Mouse (Mus musculus) liver, embryonic 11.5 days (tissue): ENCODE measurements at regions not wholly inside any gene's neighbourhood (a gene's known extent, or its start where the extent isn't known, plus 50 kb on each side); places are given as distances from the start of the nearest gene placed in this dataset.
A peak's percentile ranks its signal among the peaks of the same experiment; 100 is the strongest.
"Not testable (repeated sequence)": the region's sequence is repeated elsewhere in the genome, so short reads cannot be mapped to it uniquely, and the experiment has no call there.

Experiments
- ATAC-seq: fragments of 200-750 bp; cut with Nextera tagmentation; replicated peaks from 2 replicates; pipeline ENCODE4 v1.8.0; 2017; ENCODE audit warnings: moderate number of reproducible peaks, mild to moderate bottlenecking, moderate TSS enrichment, moderate library complexity; ENCODE audit not compliant: low FRiP score
- DNase-seq: peaks from one replicate; pipeline ENCODE4 v3.0.0-alpha.2; 2017; ENCODE audit warnings: low spot score
- H3K27ac ChIP-seq: fragments of 300-500 bp; sonication (generic); 2 replicates; pipeline ENCODE4 v1.5.1; 2014; ENCODE audit warnings: mild to moderate bottlenecking, low read depth, low read length, control low read depth
- H3K27me3 ChIP-seq: fragments of 300-500 bp; sonication (generic); replicated peaks from 2 replicates; pipeline ENCODE4 v1.6.1; 2014; ENCODE audit warnings: low read length, mixed read lengths; ENCODE audit not compliant: control insufficient read depth, insufficient read depth
- H3K36me3 ChIP-seq: fragments of 300-500 bp; sonication (generic); 2 replicates; pipeline ENCODE4 v1.6.1; 2014; ENCODE audit warnings: mild to moderate bottlenecking, low read length, moderate library complexity, mixed read lengths; ENCODE audit not compliant: control insufficient read depth, insufficient read depth
- H3K4me1 ChIP-seq: fragments of 300-500 bp; sonication (generic); replicated peaks from 2 replicates; pipeline ENCODE4 v1.6.1; 2014; ENCODE audit warnings: low read length, mixed read lengths; ENCODE audit not compliant: control insufficient read depth, insufficient read depth
- H3K4me2 ChIP-seq: fragments of 300-500 bp; sonication (generic); 2 replicates; pipeline ENCODE4 v1.6.1; 2014; ENCODE audit warnings: mild to moderate bottlenecking, control low read depth, moderate library complexity
- H3K4me3 ChIP-seq: fragments of 300-500 bp; sonication (generic); 2 replicates; pipeline ENCODE4 v1.5.1; 2014; ENCODE audit warnings: low read depth, low read length, control low read depth
- H3K9ac ChIP-seq: fragments of 300-500 bp; sonication (generic); 2 replicates; pipeline ENCODE4 v1.6.1; 2014; ENCODE audit warnings: low read depth, low read length, control low read depth
- H3K9me3 ChIP-seq: fragments of 300-500 bp; sonication (generic); 2 replicates; pipeline ENCODE4 v1.6.1; 2016; ENCODE audit warnings: low read length, inconsistent platforms, mixed read lengths; ENCODE audit not compliant: control insufficient read depth
- WGBS: fragments of 180-500 bp; shearing (Covaris S2); extraction: QIAGEN DNeasy Blood & Tissue Kit; methylation state at CpG from one replicate; pipeline ENCODE4 v1.1.7; 2014; 5-methylcytosine and 5-hydroxymethylcytosine counted together

DNA sequence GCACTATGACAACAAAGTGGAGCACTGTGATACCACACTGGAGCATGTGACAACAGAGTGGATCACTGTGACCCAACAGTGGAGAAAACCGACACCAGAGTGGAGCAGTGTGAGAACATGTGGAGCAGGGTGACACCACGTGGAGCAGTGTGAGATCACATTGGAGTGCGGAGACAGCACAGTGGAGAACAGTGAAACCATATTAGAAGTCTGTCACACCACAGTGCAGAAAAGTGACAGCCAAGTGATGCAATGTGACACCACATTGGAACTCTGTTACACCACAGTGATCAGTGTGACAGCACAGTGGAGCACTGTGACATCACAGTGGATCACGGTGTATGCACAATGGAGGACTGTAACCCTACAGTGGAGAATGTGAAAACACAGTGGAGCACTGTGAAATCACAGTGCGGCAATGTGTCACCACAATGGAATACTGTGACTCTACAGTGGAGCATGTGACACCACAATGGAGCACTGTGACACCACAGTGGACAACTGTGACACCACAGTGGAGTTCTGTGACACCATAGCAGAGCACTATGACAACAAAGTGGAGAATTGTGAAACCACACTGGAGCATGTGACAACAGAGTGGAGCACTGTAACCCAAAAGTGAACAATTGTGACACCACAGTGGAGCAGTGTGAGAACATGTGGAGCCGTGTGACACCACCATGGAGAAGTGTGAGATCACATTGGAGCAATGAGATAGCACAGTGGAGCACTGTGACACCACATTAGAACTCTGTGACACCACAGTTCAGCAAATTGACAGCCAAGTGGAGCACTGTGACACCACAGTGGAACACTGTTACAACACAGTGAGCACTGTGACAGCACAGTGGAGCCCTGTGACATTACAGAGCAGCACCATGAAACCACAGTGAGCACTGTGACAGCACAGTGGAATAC is 98.6 kb upstream of the Vmn1r2 start:
- no peaks in the 10 kb centered on the region for H3K27me3 ChIP-seq
- H3K9me3 ChIP-seq = peaks cover 64% of the 10 kb centered on the region
- H3K4me2 ChIP-seq = no peak overlapping the region
- no peaks in the 10 kb centered on the region for H3K4me1 ChIP-seq
- 76% methylated on average over 6 of the region's 6 CpGs for WGBS
- no peak overlapping the region for H3K9ac ChIP-seq
- H3K4me3 ChIP-seq = no peak overlapping the region
- DNase-seq (no peak), ATAC-seq (peak; percentile 18; the same call in 1 of the 2 replicates)
- H3K36me3 ChIP-seq = 0 out of 2 replicates have a peak, but pooled peaks cover 3% of the 10 kb centered on the region
- no peak overlapping the region for H3K27ac ChIP-seq

DNA sequence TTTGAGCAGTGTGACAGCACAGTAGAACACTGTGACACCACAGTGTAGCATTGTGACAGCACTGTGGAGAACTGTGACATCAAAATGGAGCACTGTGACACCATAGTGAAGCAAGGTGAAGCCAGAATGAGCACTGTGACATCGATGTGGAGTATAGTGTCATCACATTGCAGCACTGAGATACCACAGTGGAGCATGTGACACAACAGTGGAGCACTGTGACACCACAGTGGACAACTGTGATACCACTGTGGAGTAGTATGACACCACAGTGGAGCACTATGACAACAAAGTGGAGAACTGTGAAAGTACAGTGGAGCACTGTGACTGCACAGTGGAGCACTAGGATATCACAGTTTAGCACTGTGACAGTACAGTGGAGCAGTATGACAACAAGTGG is 97.8 kb upstream of the Vmn1r2 start:
- no peak overlapping the region for H3K9ac ChIP-seq
- no peaks in the 10 kb centered on the region for H3K27me3 ChIP-seq
- H3K9me3 ChIP-seq = peaks cover 56% of the 10 kb centered on the region
- H3K36me3 ChIP-seq = 0 out of 2 replicates have a peak, but pooled peaks cover 3% of the 10 kb centered on the region
- H3K4me3 ChIP-seq = no peak overlapping the region
- H3K27ac ChIP-seq = no peak overlapping the region
- DNase-seq (no peak), ATAC-seq (peak; percentile 27)
- 58% methylated on average over 1 of the region's 1 CpGs for WGBS
- H3K4me1 ChIP-seq = no peaks in the 10 kb centered on the region
- H3K4me2 ChIP-seq = no peak overlapping the region

GRCm38 (mm10) chr4:3071326-3071725 is 95.8 kb upstream of the Vmn1r2 start:
- not testable (repeated sequence) for H3K27me3 ChIP-seq, DNase-seq, H3K4me3 ChIP-seq, ATAC-seq, H3K9ac ChIP-seq, H3K4me2 ChIP-seq, H3K4me1 ChIP-seq, H3K27ac ChIP-seq, H3K36me3 ChIP-seq
- H3K9me3 ChIP-seq = peaks cover 41% of the 10 kb centered on the region
- 65% methylated on average over 6 of the region's 6 CpGs for WGBS

DNA sequence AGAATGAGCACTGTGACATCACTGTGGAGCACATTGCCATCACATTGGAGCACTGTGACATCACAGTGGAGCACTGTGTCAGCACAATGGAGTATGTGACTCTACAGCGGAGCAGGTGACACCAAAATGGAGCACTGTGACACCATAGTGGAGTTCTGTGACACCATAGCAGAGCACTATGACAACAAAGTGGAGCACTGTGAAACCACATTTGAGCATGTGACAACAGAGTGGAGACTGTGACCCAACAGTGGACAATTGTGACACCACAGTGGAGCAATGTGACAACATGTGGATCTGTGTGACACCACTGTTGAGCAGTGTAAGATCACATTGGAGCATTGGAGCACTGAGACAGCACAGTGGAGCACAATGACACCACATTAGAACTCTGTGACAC is 87.2 kb upstream of the Vmn1r2 start:
- H3K4me1 ChIP-seq = no peaks in the 10 kb centered on the region
- no peaks in the 10 kb centered on the region for H3K27me3 ChIP-seq
- H3K4me3 ChIP-seq = no peak overlapping the region
- no peak overlapping the region for H3K9ac ChIP-seq
- no peak overlapping the region for H3K4me2 ChIP-seq
- peaks cover 55% of the 10 kb centered on the region for H3K9me3 ChIP-seq
- H3K27ac ChIP-seq = no peak overlapping the region
- no peaks in the 10 kb centered on the region for H3K36me3 ChIP-seq
- WGBS = 95% methylated on average over 1 of the region's 1 CpGs
- DNase-seq (peak; percentile 29), ATAC-seq (no peak)

DNA sequence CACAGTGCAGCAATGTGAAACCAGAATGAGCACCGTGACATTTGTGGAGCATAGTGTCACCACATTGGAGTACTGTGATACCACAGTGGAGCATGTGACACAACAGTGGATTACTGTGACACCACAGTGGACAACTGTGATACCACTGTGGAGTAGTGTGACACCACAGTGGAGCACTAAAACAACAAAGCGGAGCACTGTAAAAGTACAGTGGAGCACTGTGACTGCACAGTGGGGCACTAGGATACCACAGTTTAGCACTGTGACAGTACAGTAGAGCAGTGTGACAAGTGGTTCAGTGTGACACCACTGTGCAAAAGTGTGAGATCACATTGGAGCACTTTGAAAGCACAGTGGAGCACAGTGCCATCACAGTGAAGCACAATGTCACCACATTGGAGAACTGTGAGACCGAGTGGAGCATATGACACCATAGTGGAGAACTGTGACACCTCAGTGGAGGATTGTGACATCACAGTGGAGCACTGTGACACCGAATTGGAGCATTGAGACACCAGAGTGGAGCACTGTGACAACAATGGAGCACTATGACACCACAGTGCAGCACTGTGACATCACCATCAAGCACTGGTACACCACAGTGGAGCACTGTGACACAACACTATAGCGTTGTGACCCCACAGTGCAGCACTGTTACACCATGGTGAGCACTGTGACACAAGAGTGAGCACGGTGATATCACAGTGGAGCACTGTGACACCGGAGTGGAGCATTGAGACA is 86.6 kb upstream of the Vmn1r2 start:
- ATAC-seq = peak; percentile 16
- no peaks in the 10 kb centered on the region for H3K27me3 ChIP-seq
- WGBS = 55% methylated on average over 7 of the region's 7 CpGs
- no peak overlapping the region for H3K9ac ChIP-seq
- H3K4me3 ChIP-seq = no peak overlapping the region
- DNase-seq = peak; percentile 37
- H3K9me3 ChIP-seq = peaks cover 62% of the 10 kb centered on the region
- no peaks in the 10 kb centered on the region for H3K4me1 ChIP-seq
- H3K36me3 ChIP-seq = no peaks in the 10 kb centered on the region
- no peak overlapping the region for H3K4me2 ChIP-seq
- H3K27ac ChIP-seq = no peak overlapping the region

- Histone ChIP-seq H3K9ac (no peak overlapping the region), H3K27me3 (no peaks in the 10 kb centered on the region), H3K27ac (no peak overlapping the region), H3K4me2 (no peak overlapping the region), H3K4me1 (no peaks in the 10 kb centered on the region), H3K9me3 (peaks cover 69% of the 10 kb centered on the region), H3K4me3 (no peak overlapping the region), H3K36me3 (no peaks in the 10 kb centered on the region)
- peak; percentile 32 for DNase-seq
- 57% methylated on average over 6 of the region's 6 CpGs for WGBS
- peak; percentile 35 for ATAC-seq
Measured at GRCm38 (mm10) chr4:3081148-3081952, 85.8 kb upstream of the Vmn1r2 start.

- 66% methylated on average over 3 of the region's 3 CpGs for WGBS
- Histone ChIP-seq H3K4me2 (no peak overlapping the region), H3K36me3 (no peaks in the 10 kb centered on the region), H3K4me1 (no peaks in the 10 kb centered on the region), H3K9me3 (peaks cover 69% of the 10 kb centered on the region), H3K9ac (no peak overlapping the region), H3K27ac (no peak overlapping the region), H3K4me3 (no peak overlapping the region), H3K27me3 (no peaks in the 10 kb centered on the region)
- peak; percentile 31 for DNase-seq
- ATAC-seq = peak; percentile 16
Measured at GRCm38 (mm10) chr4:3081953-3082950, 84.9 kb upstream of the Vmn1r2 start.
